Mouse (Mus musculus) liver, embryonic 15.5 days (tissue): ENCODE results near the gene Gtf2a1. TPM values are rescaled to one million over a fixed set of nuclear protein-coding genes. Genes with fewer than 3 reads are reported as not detected.
"Not testable (repeated sequence)": the region's sequence is repeated elsewhere in the genome, so short reads cannot be mapped to it uniquely, and the experiment has no call there.

Experiments used
- ATAC-seq: fragments of 200-750 bp; cut with Nextera tagmentation; 2 replicates; pipeline ENCODE4 v1.8.0; 2017; ENCODE audit warnings: moderate number of reproducible peaks, mild to moderate bottlenecking, moderate library complexity; ENCODE audit not compliant: insufficient read depth
- H3K27ac ChIP-seq: fragments of 300-500 bp; sonication (generic); replicated peaks from 2 replicates; pipeline ENCODE4 v1.5.1; 2015; ENCODE audit warnings: mild to moderate bottlenecking, inconsistent platforms
- H3K27me3 ChIP-seq: fragments of 300-500 bp; sonication (generic); 2 replicates; pipeline ENCODE4 v1.6.1; 2015; ENCODE audit warnings: mild to moderate bottlenecking, inconsistent platforms
- H3K36me3 ChIP-seq: fragments of 300-500 bp; sonication (generic); replicated peaks from 2 replicates; pipeline ENCODE4 v1.6.1; 2015; ENCODE audit warnings: moderate library complexity, mild to moderate bottlenecking, inconsistent platforms
- H3K4me1 ChIP-seq: fragments of 300-500 bp; sonication (generic); replicated peaks from 2 replicates; pipeline ENCODE4 v1.6.1; 2015; ENCODE audit warnings: inconsistent platforms
- H3K4me2 ChIP-seq: fragments of 300-500 bp; sonication (generic); 2 replicates; pipeline ENCODE4 v1.6.1; 2015; ENCODE audit warnings: moderate library complexity, mild to moderate bottlenecking, inconsistent platforms
- H3K4me3 ChIP-seq: fragments of 300-500 bp; sonication (generic); replicated peaks from 2 replicates; pipeline ENCODE4 v1.5.1; 2015; ENCODE audit warnings: mild to moderate bottlenecking, inconsistent platforms
- H3K9ac ChIP-seq: fragments of 300-500 bp; sonication (generic); 2 replicates; pipeline ENCODE4 v1.6.1; 2015; ENCODE audit warnings: moderate library complexity, mild to moderate bottlenecking, inconsistent platforms
- H3K9me3 ChIP-seq: fragments of 300-500 bp; sonication (generic); replicated peaks from 2 replicates; pipeline ENCODE4 v1.6.1; 2016; ENCODE audit warnings: inconsistent platforms
- WGBS: fragments of 180-500 bp; shearing (Covaris S2); methylation state at CpG from one replicate; pipeline ENCODE4 v1.1.7; 2015; ENCODE audit warnings: mixed read lengths; ENCODE audit not compliant: insufficient replicate concordance; 5-methylcytosine and 5-hydroxymethylcytosine counted together
- polyA plus RNA-seq: library from polyadenylated mRNA; unstranded; fragments of >200 nt; fragmentation: Nextera tagmentation; extraction: Ambion mirVana; gene quantifications from 2 replicates; pipeline ENCODE4 v1.2.1, GENCODE M21; 2015

Gene Gtf2a1
- polyA plus RNA-seq, 1 experiment from 2014 or later = 16.1 TPM

GRCm38 (mm10) chr12:91581204-91582070 is 8.8 kb downstream of the Gtf2a1 start:
- H3K36me3 ChIP-seq = peaks cover 68% of the 10 kb centered on the region
- no peak overlapping the region for H3K9ac ChIP-seq
- no peak overlapping the region for H3K4me3 ChIP-seq
- no peaks in the 10 kb centered on the region for H3K27me3 ChIP-seq
- ATAC-seq = no peak
- no peaks in the 10 kb centered on the region for H3K9me3 ChIP-seq
- 74% methylated on average over 6 of the region's 6 CpGs for WGBS
- peak overlapping the region; percentile 24; the same call in 1 of the 2 replicates for H3K4me2 ChIP-seq
- H3K27ac ChIP-seq = no peak overlapping the region; the same call in 1 of the 2 replicates
- peaks cover 34% of the 10 kb centered on the region for H3K4me1 ChIP-seq

GRCm38 (mm10) chr12:91579665-91580064 is 10.6 kb downstream of the Gtf2a1 start:
- WGBS = 46% methylated on average over 2 of the region's 2 CpGs
- Histone ChIP-seq H3K4me1 (peaks cover 29% of the 10 kb centered on the region), H3K27ac (no peak overlapping the region)

DNA sequence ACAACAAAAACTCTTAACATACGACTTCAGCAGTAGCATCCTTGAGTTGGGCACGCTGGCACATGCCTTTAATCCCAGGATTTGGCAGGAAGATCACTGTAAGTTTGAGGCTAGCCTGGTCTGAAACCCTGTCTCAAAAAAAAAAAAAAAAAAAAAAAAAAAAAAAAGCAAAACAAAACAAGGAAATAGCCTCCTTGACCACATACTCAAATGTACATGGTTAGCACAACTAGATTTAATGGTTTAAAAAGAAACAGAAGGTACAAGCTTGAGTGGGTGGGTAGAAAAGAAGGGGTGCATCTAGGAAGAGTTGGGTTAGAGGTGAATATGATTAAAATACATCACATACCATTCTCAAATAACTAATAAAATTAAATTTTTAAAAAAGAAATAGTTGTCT is 18.6 kb downstream of the Gtf2a1 start:
- 81% methylated on average over 2 of the region's 2 CpGs for WGBS
- H3K9me3 ChIP-seq = no peaks in the 10 kb centered on the region
- H3K36me3 ChIP-seq = peaks cover 87% of the 10 kb centered on the region
- H3K27ac ChIP-seq = no peak overlapping the region
- no peaks in the 10 kb centered on the region for H3K27me3 ChIP-seq
- H3K4me2 ChIP-seq = no peak overlapping the region
- no peak overlapping the region for H3K9ac ChIP-seq
- H3K4me1 ChIP-seq = peaks cover 11% of the 10 kb centered on the region; the same call in 1 of the 2 replicates
- H3K4me3 ChIP-seq = no peak overlapping the region
- no peak for ATAC-seq

More at GRCm38 (mm10) chr12:91579665-91580064, 10.6 kb downstream of the Gtf2a1 start:
- Histone ChIP-seq H3K4me3 (no peak overlapping the region), H3K9ac (no peak overlapping the region), H3K36me3 (peaks cover 68% of the 10 kb centered on the region), H3K9me3 (no peaks in the 10 kb centered on the region), H3K27me3 (no peaks in the 10 kb centered on the region), H3K4me2 (no peak overlapping the region)
- ATAC-seq = peak; percentile 63

DNA sequence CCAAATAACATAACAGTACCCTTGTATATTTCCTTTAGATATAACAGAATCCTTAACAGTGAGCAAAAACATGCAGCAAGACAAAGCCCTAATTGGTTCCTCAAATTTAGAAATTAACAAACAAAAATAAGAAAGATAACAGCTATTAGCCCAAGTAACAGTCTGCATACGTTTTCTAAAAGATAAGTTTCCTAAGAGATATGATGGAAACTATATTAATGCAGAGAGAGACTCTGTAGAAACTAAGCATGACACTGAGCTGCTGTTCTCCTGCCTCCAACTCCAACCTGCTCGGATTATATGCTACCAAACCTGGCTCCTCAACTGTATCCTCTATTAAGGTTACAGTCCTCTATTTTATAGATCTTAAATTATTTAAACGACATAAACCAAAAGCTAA is 21.0 kb downstream of the Gtf2a1 start:
- Histone ChIP-seq H3K9me3 (no peaks in the 10 kb centered on the region), H3K36me3 (peaks cover 90% of the 10 kb centered on the region), H3K4me3 (no peak overlapping the region), H3K27ac (no peak overlapping the region), H3K4me1 (peaks cover 15% of the 10 kb centered on the region), H3K4me2 (no peak overlapping the region), H3K9ac (no peak overlapping the region), H3K27me3 (no peaks in the 10 kb centered on the region)
- 52% methylated on average over 3 of the region's 3 CpGs for WGBS
- no peak for ATAC-seq

GRCm38 (mm10) chr12:91567145-91567544 is 23.1 kb downstream of the Gtf2a1 start:
- ATAC-seq = no peak; the same call in 1 of the 2 replicates
- WGBS = 69% methylated on average over 4 of the region's 4 CpGs
- H3K36me3 ChIP-seq = peaks cover 91% of the 10 kb centered on the region
- H3K4me1 ChIP-seq = peaks cover 15% of the 10 kb centered on the region
- H3K9me3 ChIP-seq = no peaks in the 10 kb centered on the region
- H3K4me2 ChIP-seq = no peak overlapping the region
- H3K9ac ChIP-seq = no peak overlapping the region
- H3K4me3 ChIP-seq = no peak overlapping the region
- no peak overlapping the region for H3K27ac ChIP-seq
- H3K27me3 ChIP-seq = no peaks in the 10 kb centered on the region

GRCm38 (mm10) chr12:91558152-91558551 is 32.1 kb downstream of the Gtf2a1 start:
- not testable (repeated sequence) for H3K4me3 ChIP-seq, H3K4me2 ChIP-seq, H3K9me3 ChIP-seq, ATAC-seq, H3K4me1 ChIP-seq, H3K9ac ChIP-seq, H3K27me3 ChIP-seq, H3K27ac ChIP-seq
- 94% methylated on average over 4 of the region's 4 CpGs for WGBS
- peaks cover 49% of the 10 kb centered on the region for H3K36me3 ChIP-seq

GRCm38 (mm10) chr12:91557358-91558005 is 32.8 kb downstream of the Gtf2a1 start:
- not testable (repeated sequence) for H3K9ac ChIP-seq, H3K4me2 ChIP-seq, H3K27me3 ChIP-seq, H3K4me1 ChIP-seq, H3K4me3 ChIP-seq, H3K27ac ChIP-seq, H3K9me3 ChIP-seq
- 87% methylated on average over 8 of the region's 8 CpGs for WGBS
- ATAC-seq = peak; percentile 62; the same call in 1 of the 2 replicates
- peaks cover 42% of the 10 kb centered on the region for H3K36me3 ChIP-seq

DNA sequence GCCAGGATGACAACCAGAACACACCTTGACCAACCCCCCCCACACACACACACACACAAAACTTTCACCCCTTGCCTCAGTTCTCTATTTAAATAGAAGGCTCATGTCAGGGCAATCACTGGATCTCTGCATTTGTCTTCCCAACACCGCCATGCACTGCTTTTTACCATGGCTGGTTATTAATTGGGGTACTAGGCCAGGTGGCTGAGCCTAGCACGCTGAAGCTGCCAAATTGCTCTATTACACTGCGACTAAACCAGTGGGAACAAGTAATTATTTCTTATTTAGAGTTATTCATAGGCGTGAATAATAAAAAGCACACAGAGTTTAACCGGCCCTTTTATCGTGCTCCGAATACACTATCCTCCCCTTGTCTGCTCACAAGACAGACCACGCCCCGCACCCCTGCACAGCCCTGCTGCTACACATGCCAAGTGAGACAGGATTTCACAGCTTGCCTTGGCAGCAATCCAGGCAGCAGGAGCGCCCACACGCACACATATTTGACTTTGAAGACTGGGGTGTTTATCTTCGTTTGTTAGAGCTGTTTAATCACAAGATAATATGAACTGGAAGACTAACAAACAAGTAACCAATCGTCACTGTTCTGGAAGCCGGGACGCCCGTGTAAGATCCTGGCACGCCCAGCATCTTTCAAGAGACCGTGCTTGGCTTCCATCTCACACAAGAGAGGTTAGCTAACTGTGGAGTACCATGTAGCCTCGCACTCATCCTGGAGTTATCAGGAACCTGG is 38.3 kb downstream of the Gtf2a1 start:
- peak; percentile 18; the same call in 1 of the 2 replicates for ATAC-seq

GRCm38 (mm10) chr12:91549471-91549870 is 40.8 kb downstream of the Gtf2a1 start:
- Histone ChIP-seq H3K27me3 (no peaks in the 10 kb centered on the region), H3K4me3 (no peak overlapping the region), H3K9ac (no peak overlapping the region), H3K4me2 (no peak overlapping the region), H3K9me3 (no peaks in the 10 kb centered on the region), H3K4me1 (no peaks in the 10 kb centered on the region), H3K36me3 (peaks cover 2% of the 10 kb centered on the region; the same call in 1 of the 2 replicates), H3K27ac (no peak overlapping the region)
- WGBS = 70% methylated on average over 9 of the region's 9 CpGs
- no peak for ATAC-seq

More for the DNA sequence above, 38.3 kb downstream of the Gtf2a1 start:
- Histone ChIP-seq H3K4me3 (no peak overlapping the region), H3K9ac (no peak overlapping the region), H3K9me3 (no peaks in the 10 kb centered on the region), H3K4me2 (no peak overlapping the region), H3K27ac (no peak overlapping the region), H3K27me3 (no peaks in the 10 kb centered on the region), H3K4me1 (no peaks in the 10 kb centered on the region), H3K36me3 (peaks cover 10% of the 10 kb centered on the region)
- 66% methylated on average over 19 of the region's 19 CpGs for WGBS

DNA sequence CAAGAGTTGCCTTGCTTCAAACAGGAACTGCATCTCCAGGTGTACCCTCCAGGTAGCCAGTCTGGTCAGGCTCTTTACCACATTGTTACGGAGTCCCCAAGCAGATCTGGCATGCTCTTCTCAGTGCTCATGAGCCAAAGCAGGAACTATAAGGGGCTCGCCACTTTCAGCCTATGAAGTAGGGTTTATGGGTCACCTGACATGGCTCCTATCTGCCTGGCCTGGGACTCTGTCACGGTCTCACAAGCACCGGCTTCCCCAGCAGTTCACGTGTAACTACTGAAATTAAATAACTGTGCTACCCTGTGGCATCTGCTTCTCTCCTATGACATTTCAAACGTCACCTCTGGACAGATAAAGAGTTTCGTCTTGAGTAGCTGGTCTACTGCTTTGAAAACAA is 50.1 kb downstream of the Gtf2a1 start:
- H3K4me1 ChIP-seq = no peaks in the 10 kb centered on the region
- no peaks in the 10 kb centered on the region for H3K36me3 ChIP-seq
- no peak overlapping the region for H3K27ac ChIP-seq
- 66% methylated on average over 7 of the region's 7 CpGs for WGBS
- no peak overlapping the region for H3K4me3 ChIP-seq
- no peak for ATAC-seq
- no peak overlapping the region for H3K9ac ChIP-seq
- no peak overlapping the region for H3K4me2 ChIP-seq
- no peaks in the 10 kb centered on the region for H3K9me3 ChIP-seq
- H3K27me3 ChIP-seq = no peaks in the 10 kb centered on the region

DNA sequence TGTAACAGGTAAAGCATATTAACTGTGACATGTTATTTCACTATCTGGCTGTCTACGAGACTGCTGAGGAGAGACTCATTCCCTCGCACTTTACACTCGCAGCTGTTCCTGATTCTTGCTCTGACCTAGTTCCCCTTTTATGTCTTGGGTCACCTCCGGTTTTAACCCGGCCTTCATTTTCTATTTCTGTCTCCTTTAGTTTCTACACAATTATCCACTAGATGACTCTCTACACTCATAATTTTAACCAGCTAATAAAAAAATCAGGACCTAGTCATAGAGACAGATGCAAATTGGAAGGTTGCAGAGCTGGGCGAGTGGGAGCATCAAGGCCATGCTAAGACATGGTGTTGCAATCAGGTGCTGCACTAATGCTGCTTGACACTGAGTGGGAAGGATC is 55.8 kb downstream of the Gtf2a1 start:
- H3K4me2 ChIP-seq = no peak overlapping the region
- ATAC-seq = no peak
- H3K4me1 ChIP-seq = no peaks in the 10 kb centered on the region
- no peak overlapping the region for H3K27ac ChIP-seq
- no peak overlapping the region for H3K9ac ChIP-seq
- no peaks in the 10 kb centered on the region for H3K27me3 ChIP-seq
- H3K9me3 ChIP-seq = no peaks in the 10 kb centered on the region
- H3K4me3 ChIP-seq = no peak overlapping the region
- WGBS = 30% methylated on average over 6 of the region's 6 CpGs
- no peaks in the 10 kb centered on the region for H3K36me3 ChIP-seq
